Mouse (Mus musculus) midbrain, embryonic 11.5 days (tissue): ENCODE data around the gene Epc2. TPM values are rescaled to one million over a fixed set of nuclear protein-coding genes. Genes with fewer than 3 reads are reported as not detected.

ENCODE experiments used
- ATAC-seq: fragments of 200-750 bp; cut with Nextera tagmentation; 2 replicates; pipeline ENCODE4 v1.8.0; 2017; ENCODE audit warnings: moderate TSS enrichment, moderate library complexity; ENCODE audit not compliant: low FRiP score
- DNase-seq: peaks from one replicate; pipeline ENCODE4 v3.0.0; 2015; ENCODE audit warnings: low spot score; ENCODE audit errors: missing footprints
- H3K27ac ChIP-seq: fragments of 300-500 bp; sonication (generic); 2 replicates; pipeline ENCODE4 v1.5.1; 2014; ENCODE audit warnings: low read depth, low read length
- H3K27me3 ChIP-seq: fragments of 300-500 bp; sonication (generic); 2 replicates; pipeline ENCODE4 v1.6.1; 2014; ENCODE audit warnings: mild to moderate bottlenecking, low read length, moderate library complexity, mixed read lengths; ENCODE audit not compliant: control insufficient read depth, insufficient read depth
- H3K36me3 ChIP-seq: fragments of 300-500 bp; sonication (generic); 2 replicates; pipeline ENCODE4 v1.6.1; 2014; ENCODE audit warnings: mild to moderate bottlenecking, low read length, moderate library complexity, mixed read lengths; ENCODE audit not compliant: control insufficient read depth, insufficient read depth
- H3K4me1 ChIP-seq: fragments of 300-500 bp; sonication (generic); 2 replicates; pipeline ENCODE4 v1.6.1; 2014; ENCODE audit warnings: low read length; ENCODE audit not compliant: control insufficient read depth, insufficient read depth
- H3K4me2 ChIP-seq: fragments of 300-500 bp; sonication (generic); 2 replicates; pipeline ENCODE4 v1.6.1; 2014; ENCODE audit warnings: mild to moderate bottlenecking, moderate library complexity
- H3K4me3 ChIP-seq: fragments of 300-500 bp; sonication (generic); 2 replicates; pipeline ENCODE4 v1.5.1; 2014; ENCODE audit warnings: low read depth, low read length
- H3K9ac ChIP-seq: fragments of 300-500 bp; sonication (generic); 2 replicates; pipeline ENCODE4 v1.6.1; 2014; ENCODE audit warnings: low read length
- H3K9me3 ChIP-seq: fragments of 300-500 bp; sonication (generic); 2 replicates; pipeline ENCODE4 v1.6.1; 2016; ENCODE audit warnings: low read length; ENCODE audit not compliant: control insufficient read depth
- WGBS: fragments of 180-500 bp; shearing (Covaris S2); extraction: QIAGEN DNeasy Blood & Tissue Kit; methylation state at CpG from one replicate; pipeline ENCODE4 v1.1.7; 2014; 5-methylcytosine and 5-hydroxymethylcytosine counted together
- polyA plus RNA-seq: library from polyadenylated mRNA; unstranded; fragments of >200 nt; fragmentation: Nextera tagmentation; extraction: Ambion mirVana; gene quantifications from 2 replicates; pipeline ENCODE4 v1.2.1, GENCODE M21; 2014

The Epc2 gene
- polyA plus RNA-seq, 1 experiment from 2014 or later: 12.2 TPM

- ATAC-seq (no peak), DNase-seq (no peak)
- no peaks in the 10 kb centered on the region for H3K36me3 ChIP-seq
- no peak overlapping the region for H3K27ac ChIP-seq
- H3K4me1 ChIP-seq: no peaks in the 10 kb centered on the region
- no peak overlapping the region for H3K4me3 ChIP-seq
- H3K4me2 ChIP-seq: no peak overlapping the region
- no peaks in the 10 kb centered on the region for H3K9me3 ChIP-seq
- no peaks in the 10 kb centered on the region for H3K27me3 ChIP-seq
- no peak overlapping the region for H3K9ac ChIP-seq
- whole genome bisulfite sequencing: 87% methylated on average over 7 of the region's 7 CpGs
Observed at GRCm38 (mm10) chr2:49594886-49595285, 143.6 kb downstream of the Epc2 start.

- WGBS: 82% methylated on average over 3 of the region's 3 CpGs
- no peak overlapping the region for H3K4me2 ChIP-seq
- ATAC-seq: no peak
- H3K9me3 ChIP-seq: no peaks in the 10 kb centered on the region
- H3K4me3 ChIP-seq: no peak overlapping the region
- no peak for DNase-seq
- H3K9ac ChIP-seq: no peak overlapping the region
- no peak overlapping the region for H3K27ac ChIP-seq
- no peaks in the 10 kb centered on the region for H3K4me1 ChIP-seq
- H3K27me3 ChIP-seq: no peaks in the 10 kb centered on the region
- no peaks in the 10 kb centered on the region for H3K36me3 ChIP-seq
Observed at GRCm38 (mm10) chr2:49596318-49596717, 145.0 kb downstream of the Epc2 start.

- Histone ChIP-seq H3K9me3 (no peaks in the 10 kb centered on the region), H3K36me3 (no peaks in the 10 kb centered on the region), H3K27me3 (no peaks in the 10 kb centered on the region), H3K9ac (no peak overlapping the region), H3K4me2 (no peak overlapping the region), H3K4me3 (no peak overlapping the region), H3K4me1 (no peaks in the 10 kb centered on the region), H3K27ac (no peak overlapping the region)
- 81% methylated on average over 7 of the region's 7 CpGs for WGBS
- ATAC-seq (no peak), DNase-seq (no peak)
Observed at GRCm38 (mm10) chr2:49600021-49600681, 148.9 kb downstream of the Epc2 start.

Other genes with a start within 250 kb of the Epc2 start
- 96.2 and 96.4 TPM in 2 replicates for gene Kif5c, start 167.8 kb downstream of the Epc2 start, polyA plus RNA-seq